Mouse (Mus musculus): ENCODE data around the gene Hps5.
"Not testable (repeated sequence)": the region's sequence is repeated elsewhere in the genome, so short reads cannot be mapped to it uniquely, and the experiment has no call there.

The Hps5 gene

DNA sequence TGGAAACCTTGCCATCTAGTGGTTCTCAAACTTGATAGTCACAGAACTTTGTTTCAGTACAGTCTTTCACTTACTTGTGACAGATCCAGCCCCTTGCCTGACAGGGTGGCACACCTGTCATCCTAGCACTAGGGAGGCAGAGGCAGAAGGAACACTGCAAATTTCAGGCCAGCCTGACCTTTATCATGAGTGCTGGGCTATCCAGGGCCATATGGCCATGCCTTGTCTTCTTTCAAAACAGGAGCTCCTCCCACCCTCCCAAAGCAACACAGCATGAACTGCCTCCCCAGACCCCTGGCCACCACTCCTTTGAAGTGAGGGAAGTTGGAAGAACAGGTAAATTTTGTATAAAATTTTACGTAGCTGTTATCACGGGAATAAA is 31.9 kb upstream of the Hps5 start:
- DNase-seq (ENCODE audit: low spot score in 2 of 2) = no peak

DNA sequence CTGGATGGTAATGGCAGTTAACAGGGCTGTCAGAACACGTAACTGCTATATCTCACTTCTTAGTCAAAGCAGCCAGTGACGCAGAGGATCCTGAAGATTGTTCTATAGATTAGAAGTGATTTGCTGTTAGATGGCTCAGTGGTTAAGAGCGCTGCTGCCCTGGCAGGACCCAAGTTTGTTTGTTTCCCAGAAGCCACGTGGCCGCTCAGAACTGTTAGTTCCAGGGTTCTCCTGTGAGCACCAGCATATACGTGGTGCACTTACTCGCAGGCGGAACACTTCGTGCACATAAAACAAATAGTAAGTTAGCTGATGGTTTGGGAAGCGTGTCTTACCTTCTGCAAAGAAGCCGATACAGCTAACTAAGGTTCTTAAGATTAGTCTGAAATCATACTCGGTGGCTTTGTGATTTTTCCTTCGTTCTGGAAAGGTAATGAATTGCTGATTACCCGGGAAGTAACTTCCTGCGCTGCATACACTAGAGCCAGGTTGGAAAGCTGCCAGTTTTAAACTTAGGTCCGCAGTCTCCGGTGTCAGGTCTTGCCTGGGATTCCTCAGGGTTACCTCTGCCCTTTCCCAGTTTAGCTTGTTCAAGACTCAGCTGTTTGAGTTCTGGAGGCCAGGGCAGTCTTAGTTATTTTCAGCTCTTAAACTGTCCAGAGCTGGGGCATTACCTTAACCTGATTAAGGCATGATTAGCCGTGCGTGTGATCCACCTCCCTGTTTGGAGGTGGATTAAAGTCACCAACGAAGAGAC is 31.4 kb upstream of the Hps5 start:
- DNase-seq (ENCODE audit: low spot score in 2 of 2) = no peak

DNA sequence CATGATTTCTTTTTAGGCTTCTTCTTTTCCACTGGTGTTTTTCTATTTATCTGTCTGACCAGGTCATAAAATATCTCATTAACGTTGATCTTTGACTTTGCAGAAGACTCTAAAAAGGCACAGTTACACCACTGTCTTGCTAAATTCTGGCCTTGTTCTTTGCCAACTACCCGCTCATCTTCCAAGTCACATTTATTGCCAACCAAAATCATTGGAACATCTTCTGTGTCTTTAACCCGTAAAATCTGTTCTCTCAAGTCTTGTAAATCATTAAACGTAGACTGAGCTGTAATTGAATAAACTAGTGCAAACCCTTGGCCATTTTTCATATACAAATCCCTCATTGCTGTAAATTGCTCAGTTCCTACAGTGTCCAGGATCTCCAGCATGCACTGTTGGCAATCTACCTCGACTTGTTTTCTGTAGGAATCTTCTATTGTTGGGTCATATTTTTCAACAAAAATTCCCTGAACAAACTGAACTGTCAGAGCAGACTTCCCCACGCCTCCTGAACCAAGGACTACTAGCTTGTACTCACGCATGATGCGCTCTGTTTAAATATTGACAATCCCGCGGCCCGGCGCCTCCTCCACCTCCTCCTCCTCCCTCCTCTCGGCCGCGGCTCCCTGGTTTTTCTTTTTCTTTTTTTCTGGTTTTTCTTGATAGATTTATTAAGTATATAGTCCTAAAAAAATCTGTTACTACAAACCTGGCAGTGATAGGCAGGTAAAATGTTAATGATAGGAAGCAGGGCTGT is 25.2 kb upstream of the Hps5 start:
- DNase-seq (ENCODE audit: low spot score in 2 of 2) = not testable (repeated sequence)

DNA sequence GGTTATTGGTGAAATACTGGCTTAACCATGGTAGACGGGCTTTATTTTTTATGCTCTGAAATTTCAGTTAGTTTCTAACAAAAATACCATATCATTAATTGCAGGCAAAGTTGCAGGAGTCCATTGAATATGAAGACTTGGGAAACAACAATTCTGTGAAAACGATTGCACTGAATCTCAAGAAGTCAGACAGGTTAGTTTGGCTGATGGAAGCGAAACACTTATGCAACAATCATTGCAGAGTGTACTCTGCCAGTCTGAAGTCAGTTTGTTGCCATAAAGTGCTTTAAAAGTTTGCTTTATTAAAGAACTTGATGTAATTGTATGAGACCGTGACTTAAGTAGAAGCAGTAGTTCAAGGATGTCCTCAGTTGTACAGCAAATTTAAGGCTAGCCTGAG is 18.1 kb upstream of the Hps5 start:
- no peak for DNase-seq (ENCODE audit: low spot score in 2 of 2)

DNA sequence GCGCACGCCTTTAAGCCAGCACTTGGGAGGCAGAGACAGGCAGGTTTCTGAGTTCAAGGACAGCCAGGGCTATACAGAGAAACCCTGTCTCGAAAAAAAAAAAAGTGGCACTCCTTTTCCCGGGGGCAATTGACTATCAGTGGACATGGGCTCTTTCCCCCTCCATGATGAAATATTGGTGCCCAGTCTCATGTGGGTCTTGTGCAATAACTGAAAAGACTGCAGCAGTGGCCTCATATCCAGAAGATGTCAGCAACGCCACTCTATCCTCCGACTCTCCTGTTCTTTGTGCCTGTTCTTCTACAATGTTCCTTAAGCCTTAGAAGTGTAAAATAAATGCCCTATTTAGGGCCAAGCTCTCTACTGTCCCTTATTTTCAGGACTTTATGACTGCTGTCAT is 14.5 kb upstream of the Hps5 start:
- DNase-seq (ENCODE audit: low spot score in 2 of 2) = no peak

DNA sequence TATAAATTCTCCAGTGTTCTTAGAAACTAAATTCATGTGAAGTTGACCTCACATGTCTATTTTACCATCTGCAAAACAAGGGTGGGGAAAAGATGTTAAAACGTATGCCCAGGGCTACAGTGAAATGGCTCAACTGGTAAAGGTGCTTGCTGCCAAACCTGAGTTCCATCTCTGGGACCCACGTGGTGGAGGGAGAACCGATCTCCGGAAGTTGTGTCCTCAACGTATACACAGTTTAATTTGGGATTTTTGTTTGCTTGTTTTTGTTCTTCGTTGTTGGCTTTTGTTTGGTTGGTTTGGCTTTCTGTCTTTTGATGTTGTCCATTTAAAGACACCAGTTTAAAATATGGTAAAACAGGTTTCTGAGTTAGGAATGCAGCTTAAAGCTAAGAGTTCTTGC is 915 bp upstream of the Hps5 start:
- no peak for DNase-seq (ENCODE audit: low spot score in 2 of 2)

DNA sequence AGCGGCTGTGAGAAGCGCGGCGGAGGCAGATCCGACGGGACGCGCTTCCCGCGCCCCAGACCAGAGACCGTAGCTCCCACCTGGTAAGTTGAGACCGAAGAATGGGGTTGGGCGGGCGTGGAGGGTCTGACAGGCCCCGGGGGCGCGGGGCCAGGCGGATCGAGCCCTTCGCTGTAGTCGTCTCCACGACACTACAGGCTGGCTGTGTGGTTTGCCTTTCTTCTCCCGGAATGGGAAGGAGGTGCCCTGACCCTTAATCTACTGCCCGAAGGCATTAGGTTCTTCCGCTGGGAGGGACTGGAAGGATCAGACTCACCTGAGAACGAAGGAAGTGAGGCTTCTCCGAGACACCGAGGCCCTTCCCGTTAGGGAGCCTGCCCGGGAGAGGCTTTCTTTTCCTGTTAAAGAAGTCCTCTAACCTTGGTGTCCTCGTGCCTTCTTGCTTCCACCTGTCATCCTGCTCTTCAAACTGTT is 379 bp upstream of the Hps5 start:
- no peak for DNase-seq (ENCODE audit: low spot score in 2 of 2)

DNA sequence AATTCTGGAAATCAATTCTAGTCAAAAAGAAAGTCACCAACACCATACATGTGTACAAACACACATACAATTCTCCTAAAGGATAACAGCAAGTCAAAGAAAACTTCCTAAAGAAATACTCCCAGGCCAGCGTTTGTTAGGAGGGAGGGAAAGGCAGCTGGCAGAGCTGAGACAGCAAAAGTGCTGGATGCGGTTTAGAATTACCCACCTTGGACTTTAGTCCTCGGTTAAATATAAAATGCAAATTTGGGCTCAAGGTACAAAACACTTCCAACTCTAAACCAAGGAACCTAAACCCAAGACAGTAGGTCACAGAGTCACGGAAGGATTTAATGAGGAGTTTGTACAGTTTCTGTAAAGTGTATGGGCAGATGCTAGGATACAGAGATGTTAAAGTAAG is 2.0 kb downstream of the Hps5 start:
- DNase-seq (ENCODE audit: low spot score in 2 of 2) = no peak

DNA sequence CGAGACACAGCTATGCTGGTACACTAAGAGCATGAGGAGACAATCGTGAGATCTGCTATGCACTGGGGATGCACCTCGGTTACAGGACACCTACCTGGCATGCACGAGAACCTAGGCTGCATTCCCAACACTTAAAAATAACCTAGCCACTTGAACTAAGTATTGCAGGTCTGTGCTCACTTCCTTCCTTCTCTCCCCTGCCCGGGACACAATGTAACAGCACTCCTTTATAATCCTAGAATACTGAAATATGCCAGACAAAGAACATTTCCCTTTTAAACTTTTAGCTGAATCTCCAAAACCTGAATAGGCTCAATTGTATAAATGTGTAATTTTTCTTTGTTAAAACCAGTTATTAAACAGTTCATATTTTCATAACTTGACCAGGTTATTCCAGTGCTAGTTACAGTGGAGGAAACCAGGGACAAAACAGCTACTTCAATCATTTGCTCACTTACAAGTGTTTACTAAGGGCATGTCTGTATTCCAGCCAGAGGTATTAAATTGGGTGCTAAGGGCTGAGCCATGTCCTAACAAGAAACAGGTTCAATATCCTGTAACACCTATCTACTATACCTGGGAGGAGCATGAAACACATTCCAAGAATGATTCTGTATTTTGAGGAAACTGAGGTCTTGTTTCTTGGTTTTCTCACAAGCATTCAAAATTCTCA is 6.6 kb downstream of the Hps5 start:
- no peak for DNase-seq (ENCODE audit: low spot score in 2 of 2)

DNA sequence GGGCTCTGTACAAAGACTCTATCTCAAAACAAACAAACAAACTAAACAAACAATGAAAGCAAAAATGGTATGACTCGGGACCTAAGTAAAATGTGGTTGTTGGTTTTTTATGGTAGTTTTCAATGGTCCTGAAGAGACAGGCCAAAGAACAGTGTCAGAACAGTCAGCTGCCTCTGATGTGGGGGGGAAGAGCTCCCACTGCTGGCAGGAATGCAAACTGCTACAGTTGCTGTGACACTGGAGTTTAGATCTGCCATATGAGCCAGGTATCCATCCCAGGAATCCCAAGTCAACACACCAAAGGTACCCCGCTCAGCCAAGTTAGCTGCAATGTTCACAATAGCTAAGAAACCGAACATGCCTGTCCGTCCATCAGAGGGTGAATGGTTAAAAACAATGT is 25.2 kb downstream of the Hps5 start:
- peak; percentile 12 to 26 for DNase-seq (ENCODE audit: low spot score in 2 of 2)

DNA sequence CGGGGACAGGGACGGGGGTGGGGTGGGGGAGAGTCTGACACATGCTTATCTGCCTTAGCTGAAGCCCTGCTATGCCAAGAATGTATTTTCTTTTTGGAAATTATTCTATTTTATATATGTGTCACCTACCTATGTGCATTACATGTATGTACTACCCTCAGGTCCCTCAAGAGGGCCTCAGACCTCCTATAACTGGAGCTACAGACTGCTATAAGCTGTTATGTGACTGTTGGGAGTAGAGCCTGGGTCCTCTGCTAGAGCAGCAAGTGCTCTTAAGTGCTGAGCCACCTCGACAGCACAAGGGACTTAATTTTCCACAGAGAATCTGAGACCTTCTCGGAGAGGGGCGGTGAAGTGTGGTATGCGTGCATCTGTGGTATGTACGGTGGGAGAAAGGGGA is 27.4 kb downstream of the Hps5 start:
- DNase-seq (ENCODE audit: low spot score in 2 of 2) = no peak

DNA sequence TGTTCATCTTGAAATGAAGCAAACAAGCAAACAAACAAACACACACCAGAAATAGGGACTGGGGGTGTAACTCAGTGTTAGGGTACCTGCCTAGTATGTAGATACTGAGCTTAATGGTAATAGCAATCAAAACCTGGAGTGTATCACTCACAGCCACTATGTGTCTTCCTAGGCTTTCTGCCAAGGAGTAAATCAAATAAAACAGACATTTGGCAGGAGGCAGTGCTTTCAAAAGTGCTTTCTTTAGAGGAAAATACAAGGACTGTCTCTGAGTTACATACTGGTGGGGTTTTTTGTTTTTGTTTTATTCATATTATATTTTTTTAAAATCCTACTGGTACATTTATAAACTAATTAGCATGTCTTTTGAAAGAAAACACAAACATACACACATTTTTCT is 28.5 kb downstream of the Hps5 start:
- no peak for DNase-seq (ENCODE audit: low spot score in 2 of 2)

DNA sequence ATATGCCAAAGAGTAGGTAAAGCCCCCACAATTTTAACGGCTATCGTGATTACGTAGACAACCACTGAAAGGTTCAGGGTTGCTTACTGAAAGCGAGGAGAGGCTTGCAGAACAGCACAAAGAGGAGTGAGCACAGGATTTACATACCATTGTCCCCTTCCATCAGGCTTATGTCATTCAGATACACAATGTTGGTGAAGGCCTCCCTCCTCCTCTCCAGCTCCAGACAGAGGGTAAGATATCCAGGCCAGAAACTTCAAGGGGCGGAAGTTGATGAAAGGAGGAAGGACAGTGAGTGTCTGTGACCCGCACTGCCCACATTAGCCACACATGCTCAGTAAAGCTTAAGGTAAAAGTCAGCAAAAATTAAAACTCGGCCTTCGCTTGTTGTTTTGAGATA is 31.2 kb downstream of the Hps5 start:
- DNase-seq (ENCODE audit: low spot score in 2 of 2) = no peak

DNA sequence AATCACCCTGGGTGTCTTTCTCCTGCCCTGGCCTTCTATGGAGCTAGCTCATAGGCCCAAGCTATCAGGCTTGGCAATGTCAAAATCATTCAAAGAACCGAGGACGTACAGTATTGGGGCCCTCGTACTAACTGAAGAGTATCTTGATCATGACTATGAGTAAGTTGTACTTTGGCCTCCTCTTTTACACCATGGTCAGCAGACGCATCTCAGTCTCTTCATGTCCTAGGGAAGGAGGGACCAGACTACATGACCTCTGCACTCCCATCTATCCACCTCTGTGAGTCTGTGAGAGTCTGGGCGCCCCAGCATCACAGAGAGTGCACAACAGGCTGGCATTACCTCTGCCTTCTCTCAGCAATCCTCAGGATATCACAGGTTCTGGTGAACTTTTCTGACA is 33.3 kb downstream of the Hps5 start:
- DNase-seq (ENCODE audit: low spot score in 2 of 2) = no peak

DNA sequence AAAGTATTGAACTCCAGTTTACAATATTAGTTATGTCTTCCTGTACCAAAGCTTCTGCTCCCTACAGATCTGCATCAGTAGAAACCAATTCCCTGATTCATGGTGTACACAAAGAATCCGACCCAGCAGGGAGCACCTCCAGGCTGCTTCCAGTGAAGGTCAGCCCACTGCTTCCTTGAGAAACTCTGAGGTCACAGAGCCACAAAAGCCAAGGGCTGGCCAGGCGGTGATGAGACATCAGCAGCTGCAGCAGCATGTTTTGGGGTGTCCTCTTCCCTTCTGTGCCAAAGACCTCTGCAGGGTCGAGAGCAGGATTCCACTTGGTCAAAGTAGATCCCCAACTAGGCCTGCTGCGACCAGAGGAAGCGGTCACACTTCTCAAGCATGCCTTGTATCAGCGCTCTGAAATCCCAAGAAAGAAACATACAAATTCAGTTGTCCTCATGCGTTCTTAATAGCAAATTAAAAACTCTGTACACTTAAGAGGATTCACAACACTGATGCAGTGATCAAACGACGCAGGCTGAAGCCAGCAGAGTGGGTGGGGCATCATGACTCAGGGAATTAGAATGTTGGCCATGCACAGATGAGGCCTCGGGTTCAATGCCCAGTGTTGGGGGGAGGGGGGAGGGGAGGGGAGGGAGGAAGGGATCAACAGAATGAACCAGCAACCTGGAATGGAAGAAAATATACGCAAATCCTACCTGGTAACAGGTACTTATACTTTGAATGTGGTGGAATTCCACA is 34.6 kb downstream of the Hps5 start:
- no peak for DNase-seq (ENCODE audit: low spot score in 2 of 2)

DNA sequence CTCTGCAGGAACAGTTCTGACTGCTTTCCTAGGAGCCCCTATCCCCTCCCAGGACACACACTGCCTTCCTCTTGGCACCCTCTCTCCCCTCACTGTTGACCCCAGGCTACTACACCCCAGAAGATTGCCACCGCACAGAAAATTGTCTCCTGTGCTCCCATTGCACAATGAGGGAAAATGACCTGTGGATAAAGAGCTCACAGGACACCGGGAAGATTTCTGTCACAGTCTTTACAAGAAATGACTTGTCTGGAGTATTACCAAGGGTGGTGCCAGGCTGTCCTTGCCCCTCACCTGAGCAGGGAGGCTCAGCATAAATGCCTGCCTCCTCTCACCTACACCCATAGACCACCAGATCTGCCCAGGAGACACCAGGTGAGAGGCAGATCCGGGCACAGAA is 44.4 kb downstream of the Hps5 start, which contains the start of gene Saa2:
Saa2 (plus strand) TSS at position 301 of the 400 bp plus-strand sequence.
- no peak for DNase-seq (ENCODE audit: low spot score in 2 of 2)

DNA sequence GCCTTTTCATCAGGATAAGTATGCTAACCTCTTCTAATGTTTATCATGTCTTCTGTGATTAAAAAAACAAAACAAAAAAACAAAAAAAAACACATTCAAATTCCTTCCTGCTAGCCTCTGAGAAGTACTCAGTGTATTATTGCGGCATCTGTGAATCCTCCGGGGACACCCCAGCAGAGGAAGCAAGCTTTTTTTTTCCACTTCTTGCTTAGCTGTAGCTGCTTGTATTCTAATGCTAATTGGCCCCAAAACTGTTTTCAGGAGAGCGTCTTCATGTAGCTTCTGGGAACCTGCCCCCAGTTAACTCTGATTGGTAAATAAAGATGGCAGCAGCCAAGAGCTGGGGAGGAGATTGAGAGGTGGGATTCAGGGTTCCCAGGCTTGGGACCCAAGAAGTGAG is 47.4 kb downstream of the Hps5 start:
- DNase-seq (ENCODE audit: low spot score in 2 of 2) = no peak

DNA sequence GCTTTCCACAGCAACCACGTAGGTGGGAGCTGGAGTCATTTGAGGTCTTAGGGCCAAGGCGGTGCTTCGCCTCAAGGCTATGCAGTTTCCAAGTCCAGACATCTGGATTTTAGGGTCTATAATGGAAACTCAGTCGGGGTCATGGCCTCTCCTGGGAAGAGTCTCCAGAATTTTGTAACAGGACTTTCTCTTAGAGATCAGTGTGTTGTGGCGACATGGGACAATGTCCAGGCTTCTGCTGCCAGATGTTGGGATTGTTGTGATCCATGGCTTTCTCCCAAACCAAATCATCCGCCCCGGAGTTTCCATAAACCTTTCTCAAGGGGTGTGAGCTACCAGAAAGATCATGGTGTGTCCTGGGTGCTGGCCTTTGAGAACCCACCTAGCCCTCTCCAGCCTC is 49.5 kb downstream of the Hps5 start:
- DNase-seq (ENCODE audit: low spot score in 2 of 2) = no peak

DNA sequence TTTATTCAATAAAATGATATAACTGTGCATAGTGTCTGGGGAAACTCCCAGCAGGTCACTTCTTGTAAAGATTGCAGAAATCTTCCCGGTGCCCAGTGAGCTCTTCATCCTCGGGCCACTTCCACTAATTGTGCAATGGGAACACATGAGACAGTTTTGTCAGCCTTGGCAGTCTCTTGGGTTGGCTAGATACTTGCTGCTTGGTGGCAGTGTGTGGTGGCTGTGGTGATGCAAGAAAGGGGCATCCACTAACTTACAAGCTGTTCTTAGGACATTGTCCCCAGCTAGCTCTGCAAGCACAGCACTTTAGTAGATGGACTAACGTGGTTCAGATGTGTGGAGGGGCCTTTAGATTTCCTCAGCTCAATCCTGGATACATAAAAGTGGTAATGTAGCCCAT is 50.0 kb downstream of the Hps5 start:
- no peak for DNase-seq (ENCODE audit: low spot score in 2 of 2)

DNA sequence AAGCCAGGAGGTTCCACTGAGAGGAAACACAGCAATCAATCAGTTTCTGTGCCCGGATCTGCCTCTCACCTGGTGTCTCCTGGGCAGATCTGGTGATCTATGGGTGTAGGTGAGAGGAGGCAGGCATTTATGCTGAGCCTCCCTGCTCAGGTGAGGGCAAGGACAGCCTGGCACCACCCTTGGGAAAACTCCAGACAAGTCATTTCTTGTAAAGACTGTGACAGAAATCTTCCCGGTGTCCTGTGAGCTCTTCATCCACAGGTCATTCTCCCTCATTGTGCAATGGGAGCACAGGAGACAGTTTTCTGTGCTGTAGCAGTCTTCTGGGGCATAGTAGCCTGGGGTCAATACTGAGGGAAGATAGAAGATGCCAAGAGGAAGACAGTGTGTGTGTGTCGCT is 53.0 kb downstream of the Hps5 start, which contains the start of gene Saa1:
Saa1 (minus strand) TSS at position 101 of the 400 bp plus-strand sequence.
- DNase-seq (ENCODE audit: low spot score in 2 of 2) = not testable (repeated sequence)

DNA sequence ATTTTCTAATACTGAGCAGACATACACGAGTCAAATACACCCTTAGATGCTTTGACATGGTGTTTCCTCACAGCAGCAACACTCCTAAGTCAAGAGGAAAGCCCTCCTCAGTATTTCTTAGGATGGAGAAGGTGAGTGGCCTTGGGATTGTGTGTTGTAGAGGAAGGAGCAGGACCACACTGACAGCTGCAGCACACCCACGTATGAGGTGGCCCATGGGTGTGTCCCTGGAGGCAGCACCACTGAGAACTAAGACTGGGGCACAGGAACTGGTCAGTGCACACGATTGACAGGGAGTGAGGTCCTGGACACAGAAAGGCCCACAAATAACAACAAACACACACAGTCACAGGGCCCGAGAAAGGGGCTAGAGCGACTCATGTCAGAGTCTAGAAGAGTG is 55.8 kb downstream of the Hps5 start:
- DNase-seq (ENCODE audit: low spot score in 2 of 2) = not testable (repeated sequence)
